Mouse (Mus musculus) forebrain, embryonic 16.5 days (tissue): ENCODE results near the gene Lrmda. TPM values are rescaled to one million over a fixed set of nuclear protein-coding genes. Genes with fewer than 3 reads are reported as not detected.

Experiments
- ATAC-seq: fragments of 200-750 bp; cut with Nextera tagmentation; 2 replicates; pipeline ENCODE4 v1.8.0; 2017; ENCODE audit warnings: mild to moderate bottlenecking, moderate library complexity
- H3K27ac ChIP-seq: fragments of 300-500 bp; sonication (generic); 2 replicates; pipeline ENCODE4 v1.5.1; 2014; ENCODE audit warnings: low read length, control low read depth
- H3K27me3 ChIP-seq: fragments of 300-500 bp; sonication (generic); replicated peaks from 2 replicates; pipeline ENCODE4 v1.6.1; 2014; ENCODE audit warnings: low read length; ENCODE audit not compliant: control insufficient read depth, insufficient read depth
- H3K36me3 ChIP-seq: fragments of 300-500 bp; sonication (generic); 2 replicates; pipeline ENCODE4 v1.6.1; 2014; ENCODE audit not compliant: control insufficient read depth, insufficient read depth
- H3K4me1 ChIP-seq: fragments of 300-500 bp; sonication (generic); replicated peaks from 2 replicates; pipeline ENCODE4 v1.6.1; 2014; ENCODE audit warnings: low read length; ENCODE audit not compliant: control insufficient read depth, insufficient read depth
- H3K4me2 ChIP-seq: fragments of 300-500 bp; sonication (generic); 2 replicates; pipeline ENCODE4 v1.6.1; 2014; ENCODE audit warnings: mild to moderate bottlenecking, low read length, control low read depth
- H3K4me3 ChIP-seq: fragments of 300-500 bp; sonication (generic); replicated peaks from 2 replicates; pipeline ENCODE4 v1.5.1; 2014; ENCODE audit warnings: mild to moderate bottlenecking, low read length, control low read depth
- H3K9ac ChIP-seq: fragments of 300-500 bp; sonication (generic); replicated peaks from 2 replicates; pipeline ENCODE4 v1.6.1; 2014; ENCODE audit warnings: low read depth, low read length, control low read depth
- H3K9me3 ChIP-seq: fragments of 300-500 bp; sonication (generic); 2 replicates; pipeline ENCODE4 v1.6.1; 2016; ENCODE audit warnings: low read length; ENCODE audit not compliant: control insufficient read depth
- WGBS: fragments of 180-500 bp; shearing (Covaris S2); extraction: QIAGEN DNeasy Blood & Tissue Kit; methylation state at CpG from one replicate; pipeline ENCODE4 v1.1.7; 2014; 5-methylcytosine and 5-hydroxymethylcytosine counted together
- polyA plus RNA-seq: library from polyadenylated mRNA; unstranded; fragments of >200 nt; fragmentation: Nextera tagmentation; extraction: Ambion mirVana; gene quantifications from 2 replicates; pipeline ENCODE4 v1.2.1, GENCODE M21; 2015

Lrmda gene
- polyA plus RNA-seq, 1 experiment from 2014 or later: not detected

- Histone ChIP-seq H3K4me3 (no peak overlapping the region), H3K4me1 (no peaks in the 10 kb centered on the region), H3K4me2 (no peak overlapping the region), H3K36me3 (no peaks in the 10 kb centered on the region), H3K9me3 (no peaks in the 10 kb centered on the region), H3K9ac (no peak overlapping the region), H3K27me3 (no peaks in the 10 kb centered on the region), H3K27ac (no peak overlapping the region)
- 80% methylated on average over 2 of the region's 2 CpGs for WGBS
- no peak for ATAC-seq
Observed at GRCm38 (mm10) chr14:22986736-22987135, 967.2 kb downstream of the Lrmda start.

GRCm38 (mm10) chr14:22988090-22988669 is 968.7 kb downstream of the Lrmda start:
- Histone ChIP-seq H3K9me3 (no peaks in the 10 kb centered on the region), H3K4me1 (no peaks in the 10 kb centered on the region), H3K4me3 (no peak overlapping the region), H3K36me3 (no peaks in the 10 kb centered on the region), H3K27me3 (no peaks in the 10 kb centered on the region), H3K4me2 (no peak overlapping the region), H3K9ac (no peak overlapping the region), H3K27ac (no peak overlapping the region)
- no peak for ATAC-seq
- 96% methylated on average over 3 of the region's 3 CpGs for WGBS

GRCm38 (mm10) chr14:22995184-22995935 is 975.8 kb downstream of the Lrmda start:
- Histone ChIP-seq H3K9ac (no peak overlapping the region), H3K27ac (no peak overlapping the region), H3K27me3 (no peaks in the 10 kb centered on the region), H3K4me2 (no peak overlapping the region), H3K4me3 (no peak overlapping the region), H3K9me3 (no peaks in the 10 kb centered on the region), H3K36me3 (no peaks in the 10 kb centered on the region), H3K4me1 (no peaks in the 10 kb centered on the region)
- ATAC-seq: no peak
- 73% methylated on average over 8 of the region's 8 CpGs for WGBS

GRCm38 (mm10) chr14:22998906-22999305 is 979.4 kb downstream of the Lrmda start:
- Histone ChIP-seq H3K4me1 (no peaks in the 10 kb centered on the region), H3K27me3 (no peaks in the 10 kb centered on the region), H3K9ac (no peak overlapping the region), H3K9me3 (no peaks in the 10 kb centered on the region), H3K4me2 (no peak overlapping the region), H3K4me3 (no peak overlapping the region), H3K36me3 (no peaks in the 10 kb centered on the region), H3K27ac (no peak overlapping the region)
- no peak for ATAC-seq
- WGBS: 94% methylated on average over 3 of the region's 3 CpGs

- no peak overlapping the region for H3K27ac ChIP-seq
- no peak overlapping the region for H3K9ac ChIP-seq
- H3K36me3 ChIP-seq: no peaks in the 10 kb centered on the region
Observed at GRCm38 (mm10) chr14:23011989-23012388, 992.5 kb downstream of the Lrmda start.

GRCm38 (mm10) chr14:23014747-23015286 is 995.3 kb downstream of the Lrmda start:
- 28% methylated on average over 2 of the region's 2 CpGs for WGBS
- H3K27ac ChIP-seq: no peak overlapping the region
- no peaks in the 10 kb centered on the region for H3K9me3 ChIP-seq
- H3K36me3 ChIP-seq: no peaks in the 10 kb centered on the region
- ATAC-seq: peak; percentile 47
- H3K9ac ChIP-seq: no peak overlapping the region
- H3K27me3 ChIP-seq: no peaks in the 10 kb centered on the region
- H3K4me1 ChIP-seq: peaks cover 17% of the 10 kb centered on the region
- no peak overlapping the region for H3K4me3 ChIP-seq
- H3K4me2 ChIP-seq: no peak overlapping the region

More at GRCm38 (mm10) chr14:23011989-23012388, 992.5 kb downstream of the Lrmda start:
- H3K9me3 ChIP-seq: no peaks in the 10 kb centered on the region
- no peaks in the 10 kb centered on the region for H3K27me3 ChIP-seq
- no peak for ATAC-seq
- 85% methylated on average over 1 of the region's 1 CpGs for WGBS
- peaks cover 17% of the 10 kb centered on the region for H3K4me1 ChIP-seq
- H3K4me2 ChIP-seq: no peak overlapping the region
- H3K4me3 ChIP-seq: no peak overlapping the region

- Histone ChIP-seq H3K9me3 (no peaks in the 10 kb centered on the region), H3K4me3 (no peak overlapping the region), H3K4me2 (peak overlapping the region; percentile 33), H3K9ac (no peak overlapping the region), H3K27ac (no peak overlapping the region), H3K4me1 (peaks cover 17% of the 10 kb centered on the region), H3K36me3 (no peaks in the 10 kb centered on the region), H3K27me3 (no peaks in the 10 kb centered on the region)
- peak; percentile 57; the same call in 1 of the 2 replicates for ATAC-seq
- 16% methylated on average over 16 of the region's 16 CpGs for WGBS
Observed at GRCm38 (mm10) chr14:23015321-23016067, 996.0 kb downstream of the Lrmda start.

- H3K4me2 ChIP-seq: peak overlapping the region; percentile 33
- H3K36me3 ChIP-seq: no peaks in the 10 kb centered on the region
- 0 out of 2 replicates have a peak, but pooled peaks have one; percentile 10 for ATAC-seq
Observed at GRCm38 (mm10) chr14:23016068-23016611, 996.6 kb downstream of the Lrmda start.

GRCm38 (mm10) chr14:23041002-23041401 is 1021.5 kb downstream of the Lrmda start:
- Histone ChIP-seq H3K9ac (no peak overlapping the region), H3K36me3 (no peaks in the 10 kb centered on the region), H3K27ac (no peak overlapping the region), H3K4me3 (no peak overlapping the region), H3K4me1 (no peaks in the 10 kb centered on the region), H3K4me2 (no peak overlapping the region), H3K9me3 (no peaks in the 10 kb centered on the region), H3K27me3 (0 out of 2 replicates have a peak, but pooled peaks cover 2% of the 10 kb centered on the region)
- ATAC-seq: no peak
- 91% methylated on average over 7 of the region's 7 CpGs for WGBS

More at GRCm38 (mm10) chr14:23016068-23016611, 996.6 kb downstream of the Lrmda start:
- H3K4me1 ChIP-seq: peaks cover 17% of the 10 kb centered on the region
- H3K27ac ChIP-seq: no peak overlapping the region
- no peaks in the 10 kb centered on the region for H3K9me3 ChIP-seq
- H3K9ac ChIP-seq: no peak overlapping the region
- no peaks in the 10 kb centered on the region for H3K27me3 ChIP-seq
- H3K4me3 ChIP-seq: no peak overlapping the region
- 20% methylated on average over 1 of the region's 1 CpGs for WGBS
